Mouse (Mus musculus): Measurements from ENCODE around the gene Flt3l.

GRCm38 (mm10) chr7:45179469-45179868 lies 43.2 kb upstream of the Flt3l start, which contains the start of gene Gfy:
- TF ChIP-seq CTCF (IDR thresholded peaks at IDR 0.05; ENCODE audit: borderline replicate concordance, insufficient read depth, low read length) (no peak), POLR2A (IDR thresholded peaks at IDR 0.05; ENCODE audit: low read depth, low read length) (no peak)
